In the genomic region with DNA sequence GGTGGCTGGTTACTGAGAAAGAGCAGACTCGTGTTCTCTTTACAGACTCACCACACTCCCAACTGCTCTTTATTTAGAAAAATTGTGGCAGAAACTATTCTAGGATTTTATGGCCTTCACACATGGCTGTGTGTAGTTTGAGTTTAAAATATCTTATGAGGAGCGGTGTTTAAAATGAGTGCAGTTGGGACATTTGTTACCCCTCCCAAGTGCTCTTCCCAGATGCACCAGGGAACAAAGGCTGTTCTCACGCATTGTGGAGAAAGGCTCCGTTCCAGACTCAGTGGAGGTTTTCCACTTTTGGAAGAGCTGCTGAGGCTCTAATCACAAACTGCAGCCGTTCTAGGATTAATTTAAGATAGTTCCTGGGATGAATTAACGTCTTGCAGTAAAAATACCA, we compare ENCODE assay signal across 17 mouse cellular contexts. TPM values are rescaled to one million over a fixed set of nuclear protein-coding genes. Genes with fewer than 3 reads are reported as not detected.
A peak's percentile ranks its signal among the peaks of the same experiment; 100 is the strongest.
DNase-seq lines count a peak whose midpoint lies in the region; ATAC-seq and TF ChIP-seq lines count a peak whose summit lies in the region.
"Had no signal": no experiment of that assay in that cellular context is flagged by ENCODE, and none has a peak within 500 bp of the region (broad histone marks: within the 10 kb centered on the region; RNA-seq: fewer than 3 reads in every experiment).

No protein-coding gene starts in this region.

- no peak overlapping the region for H3K4me3 ChIP-seq in heart, embryonic 11.5 days (ENCODE audit: low read depth, low read length)
- H3K4me3 ChIP-seq in embryonic fibroblast, embryonic 13.5 days (ENCODE audit: insufficient read depth, low read length): no peak overlapping the region
- no peak overlapping the region for H3K4me3 ChIP-seq in myocyte
- H3K4me3 ChIP-seq: forebrain, embryonic 10.5 days; hindbrain, embryonic 10.5 days; megakaryocyte, embryonic 14.5 days had no signal

- no peak overlapping the region for H3ac ChIP-seq in myocyte (ENCODE audit: control insufficient read depth, insufficient read length)

- H3K9ac ChIP-seq in heart, embryonic 11.5 days (ENCODE audit: low read depth, low read length): no peak overlapping the region
- H3K9ac ChIP-seq: lung, embryonic 14.5 days had no signal

- no peaks in the 10 kb centered on the region for H3K27me3 ChIP-seq in heart, embryonic 11.5 days (ENCODE audit: control insufficient read depth, insufficient read depth, low read length)
- H3K27me3 ChIP-seq in myocyte (ENCODE audit: control insufficient read depth, insufficient read depth, insufficient read length): no peaks in the 10 kb centered on the region
- H3K27me3 ChIP-seq: megakaryocyte, embryonic 14.5 days had no signal

- H3K79me2 ChIP-seq in myocyte (ENCODE audit: control insufficient read depth, insufficient read depth): no peaks in the 10 kb centered on the region

- DNase-seq in heart, postnatal 10 days: no peak
- DNase-seq in left cerebral cortex, postnatal 14 days (ENCODE audit: low spot score in 2 of 2): peak; percentile 48 to 55
- no peak for DNase-seq in left cerebral cortex, adult 11 months (ENCODE audit: low spot score)
- DNase-seq in c-Kit-positive CD71-positive TER-119-positive erythroid progenitor cells, embryonic 14.5 days (ENCODE audit: low spot score): no peak
- DNase-seq in ovary, postnatal 14 days (ENCODE audit: low spot score): no peak
- DNase-seq: gastrocnemius, postnatal 25 days; lung, embryonic 14.5 days had no signal

- no peak for ATAC-seq in heart, embryonic 11.5 days (replicated peaks; ENCODE audit: insufficient number of reproducible peaks, low FRiP score, low TSS enrichment)

- intact Hi-C loops in heart, postnatal 10 days (cut with DNase I): loop anchor here (5.0 kb wide), 1 partner anchor 205 kb away; no protein-coding TSS in a partner anchor
- intact Hi-C loops in left cerebral cortex, postnatal 14 days (cut with DNase I): loop anchor here (5.0 kb wide), 2 partner anchors 35 to 210 kb away; partner anchors contain the start of gene Kcns1

- peak overlapping the region; percentile 13; the same call in 1 of the 2 replicates for H3K27ac ChIP-seq in heart, embryonic 11.5 days (ENCODE audit: low read depth, low read length)
- peak overlapping the region; percentile 17; the same call in 1 of the 2 replicates for H3K27ac ChIP-seq in embryonic fibroblast, embryonic 13.5 days (ENCODE audit: insufficient read depth, low read length)
- H3K27ac ChIP-seq: forebrain, embryonic 10.5 days had no signal

- H3K4me2 ChIP-seq in heart, embryonic 11.5 days: no peak overlapping the region
- peak overlapping the region; percentile 1 for H3K4me2 ChIP-seq in myocyte (ENCODE audit: low read depth)
- H3K4me2 ChIP-seq: lung, embryonic 14.5 days had no signal

- H3K9me3 ChIP-seq in heart, embryonic 11.5 days (replicated peaks; ENCODE audit: control insufficient read depth, low read length): no peaks in the 10 kb centered on the region
- H3K9me3 ChIP-seq: forebrain, embryonic 10.5 days; hindbrain, embryonic 10.5 days; megakaryocyte, embryonic 14.5 days had no signal

- no peaks in the 10 kb centered on the region for H3K36me3 ChIP-seq in heart, embryonic 11.5 days (ENCODE audit: control insufficient read depth, insufficient read depth, low read length)
- peaks cover 3% of the 10 kb centered on the region for H3K36me3 ChIP-seq in myocyte (ENCODE audit: control insufficient read depth, insufficient read depth)

- WGBS in heart, embryonic 11.5 days (ENCODE audit: insufficient replicate concordance): 59% methylated on average over 6 of the region's 6 CpGs

- no peak for TF ChIP-seq CTCF in embryonic fibroblast, embryonic 13.5 days (IDR thresholded peaks at IDR 0.05; ENCODE audit: borderline replicate concordance, insufficient read depth, low read length)

- no peak for TF ChIP-seq POLR2A in embryonic fibroblast, embryonic 13.5 days (IDR thresholded peaks at IDR 0.05; ENCODE audit: low read depth, low read length)
- no peak for TF ChIP-seq POLR2A in myocyte (IDR thresholded peaks at IDR 0.05; ENCODE audit: insufficient read length, low read depth)

- H3K4me1 ChIP-seq in heart, embryonic 11.5 days (ENCODE audit: control insufficient read depth, insufficient read depth, low read length): peaks cover 31% of the 10 kb centered on the region
- peaks cover 8% of the 10 kb centered on the region; the same call in 1 of the 2 replicates for H3K4me1 ChIP-seq in embryonic fibroblast, embryonic 13.5 days (ENCODE audit: control insufficient read depth, insufficient read depth, low read length)

TF ChIP-seq in myocyte, 11 proteins besides CTCF, POLR2A, EP300 and RAD21:
- no peak for TF ChIP-seq USF1 (IDR thresholded peaks at IDR 0.05; ENCODE audit: low read depth)
- no peak for TF ChIP-seq MYOD1 (IDR thresholded peaks at IDR 0.05; ENCODE audit: control insufficient read depth in 1 of 3, insufficient read length in 2 of 3, low read depth in 2 of 3)
- TF ChIP-seq TCF3 (IDR thresholded peaks at IDR 0.05; ENCODE audit: insufficient read length, low read depth): no peak
- no peak for TF ChIP-seq MYOG (IDR thresholded peaks at IDR 0.05; ENCODE audit: control insufficient read depth in 1 of 3, insufficient read depth in 1 of 3, insufficient read length in 2 of 3, low read depth in 2 of 3)
- no peak for TF ChIP-seq TCF12 (IDR thresholded peaks at IDR 0.05; ENCODE audit: insufficient read depth, poor library complexity, severe bottlenecking)
- TF ChIP-seq E2F4 (IDR thresholded peaks at IDR 0.05; ENCODE audit: insufficient read depth): no peak
- no peak for TF ChIP-seq POLR2AphosphoS2 (IDR thresholded peaks at IDR 0.05; ENCODE audit: insufficient read length, low read depth)
- TF ChIP-seq REST (IDR thresholded peaks at IDR 0.05; ENCODE audit: insufficient read depth, insufficient read length): no peak
- no peak for TF ChIP-seq CEBPB (IDR thresholded peaks at IDR 0.05; ENCODE audit: insufficient read depth, poor library complexity, severe bottlenecking)
TF ChIP-seq in myocyte: peak in this region for 0.

RNA-seq across cellular contexts. Expression of gene Kcns1, which starts 33.2 kb away (rescaled TPM):
- polyA plus RNA-seq in heart, embryonic 11.5 days (2014; fragmentation: Nextera tagmentation; extraction: Ambion mirVana): 0.13 TPM in 1 of 2 replicates, not detected in the other
- total RNA-seq in heart, postnatal 10 days (2021): under 1 TPM; 0.14 to 0.15 TPM
- total RNA-seq in left cerebral cortex, postnatal 14 days (2021): 10 to 100 TPM; 10.9 to 11.2 TPM
- polyA plus RNA-seq in embryonic fibroblast, embryonic 13.5 days (2011; ENCODE audit: insufficient read length, low read depth, missing spikeins): 0.23 and 1.1 TPM in 2 replicates
- polyA plus RNA-seq in myocyte (2012; fragmentation: generic; extraction: Trizol): not detected
- polyA plus RNA-seq: forebrain, embryonic 10.5 days; hindbrain, embryonic 10.5 days; kidney, embryonic 14.5 days; lung, embryonic 14.5 days had no signal

RNA-seq across cellular contexts. Expression of gene Wfdc5, which starts 44.8 kb away (rescaled TPM):
- not detected in 2 replicates for polyA plus RNA-seq in heart, embryonic 11.5 days (2014; fragmentation: Nextera tagmentation; extraction: Ambion mirVana)
- total RNA-seq in heart, postnatal 10 days (2021): not detected
- total RNA-seq in left cerebral cortex, postnatal 14 days (2021): not detected
- not detected in 2 replicates for polyA plus RNA-seq in embryonic fibroblast, embryonic 13.5 days (2011; ENCODE audit: insufficient read length, low read depth, missing spikeins)
- polyA plus RNA-seq in myocyte (2012; fragmentation: generic; extraction: Trizol): not detected
- total RNA-seq: common myeloid progenitor, adult 5-6 weeks; gastrocnemius, postnatal 25 days; left cerebral cortex, adult 8-10 months had no signal
- polyA plus RNA-seq: forebrain, embryonic 10.5 days; hindbrain, embryonic 10.5 days; kidney, embryonic 14.5 days; lung, embryonic 14.5 days; neural tube, embryonic 11.5 days had no signal

RNA-seq across cellular contexts. Expression of gene Wfdc12, which starts 52.7 kb away (rescaled TPM):
- polyA plus RNA-seq in heart, embryonic 11.5 days (2014; fragmentation: Nextera tagmentation; extraction: Ambion mirVana): not detected in 2 replicates
- not detected for total RNA-seq in heart, postnatal 10 days (2021)
- not detected for total RNA-seq in left cerebral cortex, postnatal 14 days (2021)
- polyA plus RNA-seq in embryonic fibroblast, embryonic 13.5 days (2011; ENCODE audit: insufficient read length, low read depth, missing spikeins): not detected in 2 replicates
- not detected for polyA plus RNA-seq in myocyte (2012; fragmentation: generic; extraction: Trizol)
- total RNA-seq: common myeloid progenitor, adult 5-6 weeks; gastrocnemius, postnatal 25 days; left cerebral cortex, adult 8-10 months had no signal
- polyA plus RNA-seq: forebrain, embryonic 10.5 days; hindbrain, embryonic 10.5 days; kidney, embryonic 14.5 days; lung, embryonic 14.5 days; neural tube, embryonic 11.5 days had no signal

Comparison
In these comparisons a context has a peak if more than half of its experiments do, and no peak if none do; other contexts are left out.
1. DNase-seq: peak in left cerebral cortex, postnatal 14 days (2 of 2); none in heart, postnatal 10 days (0 of 2), left cerebral cortex, adult 11 months (single experiment), c-Kit-positive CD71-positive TER-119-positive erythroid progenitor cells, embryonic 14.5 days (single experiment) and ovary, postnatal 14 days (single experiment).